Mouse (Mus musculus): ENCODE data around the gene Kbtbd12. TPM values are rescaled to one million over a fixed set of nuclear protein-coding genes. Genes with fewer than 3 reads are reported as not detected.

Gene Kbtbd12
- polyA plus RNA-seq, 1 experiment from 2014 or later = 0.28 TPM

DNA sequence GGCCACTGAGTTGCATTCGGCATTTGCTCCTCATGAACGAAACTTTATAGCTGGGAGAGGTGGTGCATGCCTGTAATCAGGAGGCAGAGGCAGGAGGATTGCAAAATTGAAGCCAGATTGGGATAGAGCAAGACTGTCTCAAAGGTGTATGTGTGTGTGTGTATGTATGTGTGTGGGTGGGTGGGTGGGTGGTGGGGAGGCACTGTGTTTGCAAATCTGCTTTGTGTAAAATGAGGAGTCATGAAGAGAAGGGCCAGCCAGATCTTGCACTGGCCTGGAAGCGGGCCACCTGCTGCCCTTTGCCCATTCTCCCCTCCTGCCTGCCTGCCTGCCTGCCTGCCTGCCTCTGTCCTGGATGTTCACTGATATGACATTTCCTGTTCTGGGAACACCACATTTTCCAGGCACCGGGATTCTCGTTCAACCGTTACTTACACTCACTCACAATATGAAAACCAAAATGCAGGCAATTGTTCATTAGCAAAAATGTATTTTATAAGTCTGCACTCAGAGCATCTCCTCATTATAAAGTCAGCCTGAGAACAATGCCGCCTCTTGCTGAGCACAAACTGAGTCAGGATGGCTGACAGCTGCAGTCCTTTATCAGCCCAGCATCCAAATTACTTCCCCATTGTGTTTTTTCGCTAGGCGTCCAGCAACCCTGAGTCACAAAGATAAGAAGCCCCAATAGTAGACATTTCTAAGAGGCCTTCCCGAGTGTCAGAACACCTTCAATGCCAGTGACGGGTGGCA is 92.9 kb downstream of the Kbtbd12 start:
- H3K27me3 ChIP-seq (ENCODE audit: control insufficient read depth, insufficient read depth, low read length) = no peaks in the 10 kb centered on the region
- no peak overlapping the region for H3K4me2 ChIP-seq (replicated peaks; ENCODE audit: low read depth)
- no peaks in the 10 kb centered on the region for H3K9me3 ChIP-seq (ENCODE audit: control insufficient read depth, low read length)
- TF ChIP-seq EP300 (optimal IDR thresholded peaks at IDR 0.05) (no peak), CTCF (IDR thresholded peaks at IDR 0.05; ENCODE audit: low read depth) (no peak)
- H3K27ac ChIP-seq (replicated peaks) = no peak overlapping the region
- no peak overlapping the region for H3K9ac ChIP-seq (ENCODE audit: low read length)
- no peak for DNase-seq (ENCODE audit: low spot score)
- no peak overlapping the region for H3K4me3 ChIP-seq (ENCODE audit: low read depth, low read length)
- H3K36me3 ChIP-seq (ENCODE audit: control insufficient read depth, insufficient read depth, low read length) = no peaks in the 10 kb centered on the region
- ATAC-seq (ENCODE audit: low FRiP score, low TSS enrichment) = no peak
- H3K4me1 ChIP-seq (replicated peaks; ENCODE audit: control insufficient read depth, insufficient read depth) = no peaks in the 10 kb centered on the region
- WGBS = 47% methylated on average over 11 of the region's 11 CpGs

DNA sequence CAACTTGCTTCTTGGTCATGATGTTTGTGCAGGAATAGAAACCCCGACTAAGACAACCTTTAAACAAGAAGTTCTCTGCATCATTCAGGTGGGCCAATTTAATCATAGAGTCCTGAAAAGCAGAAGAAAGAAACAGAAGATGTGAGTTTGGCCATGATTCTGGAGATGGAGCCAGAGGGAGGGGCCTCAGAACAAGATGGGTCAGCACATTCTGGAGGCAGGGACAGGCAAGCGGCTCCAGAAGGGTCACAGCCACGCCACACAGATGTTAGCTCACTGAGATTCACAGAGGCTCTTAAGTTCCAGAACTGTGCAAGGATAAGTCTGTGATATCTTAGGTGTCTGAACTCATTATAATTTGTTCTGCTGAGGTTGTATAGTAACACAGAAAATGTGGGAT is 93.5 kb downstream of the Kbtbd12 start:
- H3K4me1 ChIP-seq (replicated peaks; ENCODE audit: control insufficient read depth, insufficient read depth) = no peaks in the 10 kb centered on the region
- H3K36me3 ChIP-seq (ENCODE audit: control insufficient read depth, insufficient read depth, low read length) = no peaks in the 10 kb centered on the region
- TF ChIP-seq EP300 (optimal IDR thresholded peaks at IDR 0.05) = no peak
- TF ChIP-seq CTCF (IDR thresholded peaks at IDR 0.05; ENCODE audit: low read depth) = no peak
- no peak for DNase-seq (ENCODE audit: low spot score)
- no peak for ATAC-seq (ENCODE audit: low FRiP score, low TSS enrichment)
- H3K9ac ChIP-seq (ENCODE audit: low read length) = no peak overlapping the region
- no peaks in the 10 kb centered on the region for H3K9me3 ChIP-seq (ENCODE audit: control insufficient read depth, low read length)
- H3K4me2 ChIP-seq (replicated peaks; ENCODE audit: low read depth) = no peak overlapping the region
- whole genome bisulfite sequencing = 77% methylated on average over 3 of the region's 3 CpGs
- no peak overlapping the region for H3K27ac ChIP-seq (replicated peaks)
- no peaks in the 10 kb centered on the region for H3K27me3 ChIP-seq (ENCODE audit: control insufficient read depth, insufficient read depth, low read length)
- H3K4me3 ChIP-seq (ENCODE audit: low read depth, low read length) = no peak overlapping the region

DNA sequence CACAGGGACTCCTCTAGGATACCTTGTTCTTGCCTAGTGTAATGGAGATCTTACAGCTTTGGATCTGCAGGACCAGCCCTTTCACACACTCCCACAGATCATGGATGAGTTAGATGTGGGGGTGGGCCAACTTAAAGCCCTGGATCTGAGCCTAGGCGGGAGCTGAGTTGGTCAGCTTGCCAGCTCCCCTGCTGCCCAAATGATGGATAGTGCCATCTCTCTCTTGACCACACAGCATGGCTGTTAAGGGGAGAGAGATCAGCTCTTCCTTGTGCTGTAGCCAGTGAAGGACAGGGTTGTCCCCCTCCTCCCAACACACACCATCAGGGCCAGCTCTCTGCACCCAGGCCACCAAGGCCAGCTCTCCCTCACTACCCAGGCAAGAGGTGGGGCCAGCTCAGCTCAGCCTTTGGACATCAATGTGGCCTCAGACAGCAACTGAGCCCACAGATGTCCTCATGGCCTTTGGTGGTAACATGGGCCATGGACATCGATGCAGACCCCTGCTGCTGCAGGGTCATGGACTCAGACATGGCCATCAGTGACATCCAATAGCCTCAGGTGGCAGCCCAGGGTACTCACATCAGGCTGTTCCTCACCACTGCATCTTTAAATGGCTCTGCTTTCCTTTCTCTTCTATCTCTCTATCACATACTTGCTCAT is 97.5 kb downstream of the Kbtbd12 start:
- DNase-seq (ENCODE audit: low spot score) = no peak
- no peak for TF ChIP-seq CTCF (IDR thresholded peaks at IDR 0.05; ENCODE audit: low read depth)
- no peak for TF ChIP-seq EP300 (optimal IDR thresholded peaks at IDR 0.05)
- no peak for ATAC-seq (ENCODE audit: low FRiP score, low TSS enrichment)

DNA sequence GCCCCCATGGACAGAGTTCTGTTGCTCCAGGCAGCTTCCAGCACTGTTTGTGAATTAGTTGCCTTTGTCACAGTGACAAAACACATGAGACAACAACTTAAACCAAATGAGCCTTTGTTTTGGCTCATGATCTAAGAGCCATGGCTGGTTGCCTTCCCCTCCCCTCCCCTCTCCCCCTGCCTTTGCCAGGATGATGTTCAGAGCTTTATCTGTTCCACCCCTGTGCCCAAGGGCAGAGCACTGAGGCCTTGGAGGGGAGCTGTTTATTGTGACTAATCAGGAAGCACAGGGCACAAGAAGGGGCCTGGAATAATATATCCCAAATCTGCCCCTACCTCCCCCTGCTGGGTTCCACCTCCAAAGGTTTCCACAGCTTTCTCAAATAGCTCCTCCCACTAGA is 107.4 kb downstream of the Kbtbd12 start:
- ATAC-seq (ENCODE audit: low FRiP score, low TSS enrichment) (no peak), DNase-seq (ENCODE audit: low spot score) (no peak)
- Histone ChIP-seq H3K9me3 (ENCODE audit: control insufficient read depth, low read length) (no peaks in the 10 kb centered on the region), H3K36me3 (ENCODE audit: control insufficient read depth, insufficient read depth, low read length) (no peaks in the 10 kb centered on the region), H3K27ac (replicated peaks) (no peak overlapping the region), H3K9ac (ENCODE audit: low read length) (no peak overlapping the region), H3K27me3 (ENCODE audit: control insufficient read depth, insufficient read depth, low read length) (no peaks in the 10 kb centered on the region), H3K4me3 (ENCODE audit: low read depth, low read length) (no peak overlapping the region), H3K4me2 (replicated peaks; ENCODE audit: low read depth) (no peak overlapping the region), H3K4me1 (replicated peaks; ENCODE audit: control insufficient read depth, insufficient read depth) (no peaks in the 10 kb centered on the region)
- TF ChIP-seq CTCF (IDR thresholded peaks at IDR 0.05; ENCODE audit: low read depth) (no peak), EP300 (optimal IDR thresholded peaks at IDR 0.05) (no peak)

More for the DNA sequence above, 97.5 kb downstream of the Kbtbd12 start:
- Histone ChIP-seq H3K27me3 (ENCODE audit: control insufficient read depth, insufficient read depth, low read length) (no peaks in the 10 kb centered on the region), H3K36me3 (ENCODE audit: control insufficient read depth, insufficient read depth, low read length) (no peaks in the 10 kb centered on the region), H3K4me1 (replicated peaks; ENCODE audit: control insufficient read depth, insufficient read depth) (no peaks in the 10 kb centered on the region), H3K27ac (replicated peaks) (no peak overlapping the region), H3K4me2 (replicated peaks; ENCODE audit: low read depth) (no peak overlapping the region), H3K4me3 (ENCODE audit: low read depth, low read length) (no peak overlapping the region), H3K9me3 (ENCODE audit: control insufficient read depth, low read length) (no peaks in the 10 kb centered on the region), H3K9ac (ENCODE audit: low read length) (no peak overlapping the region)
- 54% methylated on average over 2 of the region's 2 CpGs for WGBS

DNA sequence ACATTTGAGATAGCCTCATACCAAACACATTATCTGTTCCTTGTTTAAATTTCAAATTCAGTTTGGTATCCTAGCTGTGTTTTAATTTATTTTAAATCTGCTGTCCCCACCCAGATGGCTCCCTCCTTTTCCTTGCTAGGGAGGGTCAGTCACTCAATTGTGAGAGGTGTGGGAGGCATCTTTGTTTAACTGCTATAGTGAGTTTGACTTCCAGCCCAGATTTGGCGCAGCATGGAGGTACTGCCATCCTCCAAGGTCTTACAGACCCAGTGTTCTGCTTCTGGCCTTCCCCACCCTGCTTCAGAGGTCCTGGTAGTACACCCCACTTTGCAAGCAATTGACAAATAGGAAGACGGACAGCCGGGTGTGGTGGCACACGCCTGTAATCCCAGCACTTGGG is 113.7 kb downstream of the Kbtbd12 start:
- Histone ChIP-seq H3K9me3 (ENCODE audit: control insufficient read depth, low read length) (no peaks in the 10 kb centered on the region), H3K4me2 (replicated peaks; ENCODE audit: low read depth) (no peak overlapping the region), H3K36me3 (ENCODE audit: control insufficient read depth, insufficient read depth, low read length) (no peaks in the 10 kb centered on the region), H3K9ac (ENCODE audit: low read length) (no peak overlapping the region), H3K27ac (replicated peaks) (no peak overlapping the region), H3K4me3 (ENCODE audit: low read depth, low read length) (no peak overlapping the region), H3K4me1 (replicated peaks; ENCODE audit: control insufficient read depth, insufficient read depth) (no peaks in the 10 kb centered on the region), H3K27me3 (ENCODE audit: control insufficient read depth, insufficient read depth, low read length) (no peaks in the 10 kb centered on the region)
- 85% methylated on average over 4 of the region's 4 CpGs for WGBS
- no peak for DNase-seq (ENCODE audit: low spot score)
- ATAC-seq (ENCODE audit: low FRiP score, low TSS enrichment) = no peak
- TF ChIP-seq EP300 (optimal IDR thresholded peaks at IDR 0.05) = no peak
- no peak for TF ChIP-seq CTCF (IDR thresholded peaks at IDR 0.05; ENCODE audit: low read depth)

DNA sequence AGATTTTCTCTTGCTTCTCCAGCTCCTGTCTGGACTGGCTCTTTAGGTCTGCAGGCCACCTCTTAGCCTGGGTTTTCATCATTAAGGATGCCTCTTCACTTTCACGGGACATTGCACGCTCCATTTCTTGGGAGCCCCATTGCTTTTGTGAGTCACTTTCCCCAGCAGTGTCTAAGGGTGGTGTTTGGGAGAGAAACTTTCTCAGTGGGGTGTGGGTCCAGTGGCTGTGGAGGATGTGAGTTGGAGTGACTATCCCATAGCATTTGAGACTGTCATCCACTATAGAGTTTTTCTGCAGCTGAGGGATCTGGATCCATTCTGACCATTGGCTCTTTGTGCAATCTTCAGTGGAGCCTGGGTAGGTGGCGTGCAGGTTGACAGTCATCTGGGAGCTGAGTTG is 114.3 kb downstream of the Kbtbd12 start:
- TF ChIP-seq CTCF (IDR thresholded peaks at IDR 0.05; ENCODE audit: low read depth) (no peak), EP300 (optimal IDR thresholded peaks at IDR 0.05) (no peak)
- H3K4me2 ChIP-seq (replicated peaks; ENCODE audit: low read depth) = no peak overlapping the region
- H3K27ac ChIP-seq (replicated peaks) = no peak overlapping the region
- H3K4me1 ChIP-seq (replicated peaks; ENCODE audit: control insufficient read depth, insufficient read depth) = no peaks in the 10 kb centered on the region
- no peak for ATAC-seq (ENCODE audit: low FRiP score, low TSS enrichment)
- no peaks in the 10 kb centered on the region for H3K9me3 ChIP-seq (ENCODE audit: control insufficient read depth, low read length)
- no peak overlapping the region for H3K9ac ChIP-seq (ENCODE audit: low read length)
- no peaks in the 10 kb centered on the region for H3K27me3 ChIP-seq (ENCODE audit: control insufficient read depth, insufficient read depth, low read length)
- H3K4me3 ChIP-seq (ENCODE audit: low read depth, low read length) = no peak overlapping the region
- no peak for DNase-seq (ENCODE audit: low spot score)
- whole genome bisulfite sequencing = 85% methylated on average over 3 of the region's 3 CpGs
- no peaks in the 10 kb centered on the region for H3K36me3 ChIP-seq (ENCODE audit: control insufficient read depth, insufficient read depth, low read length)
